Comparison of ENCODE assay signal across 8 mouse cellular contexts in genomic region chr5:26904324-26905041, GRCm38 (mm10).
DNase-seq lines count a peak whose midpoint lies in the region; ATAC-seq and TF ChIP-seq lines count a peak whose summit lies in the region.

No protein-coding gene starts in this region.

- peak; percentile 32 for DNase-seq in gastrocnemius, adult 2 months
- DNase-seq in gastrocnemius, adult 18-20 months (ENCODE audit: low spot score) = no peak
- DNase-seq in embryo, embryonic 11.5 days (ENCODE audit: low read depth, low spot score) = peak; percentile 37
- DNase-seq in layer of hippocampus, adult 9-11 months = peak; percentile 43
- peak; percentile 77 for DNase-seq in retina, postnatal 7 days (ENCODE audit: low read depth, low spot score)
- DNase-seq in urinary bladder, postnatal 4 days (ENCODE audit: low spot score in 2 of 2) = no peak

- peak overlapping the region; percentile 60 for H3K4me3 ChIP-seq in gastrocnemius, adult 2 months
- peak overlapping the region; percentile 32 to 33 for H3K4me3 ChIP-seq in heart, embryonic 14.5 days (ENCODE audit: control insufficient read depth in 1 of 2, insufficient read depth in 1 of 2, low read depth in 1 of 2, low read length in 2 of 2)
- H3K4me3 ChIP-seq in lung, embryonic 15.5 days = peak overlapping the region; percentile 23

- H3K27ac ChIP-seq in gastrocnemius, adult 2 months = no peak overlapping the region
- H3K27ac ChIP-seq in heart, embryonic 14.5 days (replicated peaks in 1 of 2; ENCODE audit: control insufficient read depth in 1 of 2, insufficient read depth in 1 of 2, low read depth in 2 of 2, low read length in 2 of 2) = no peak overlapping the region
- no peak overlapping the region for H3K27ac ChIP-seq in lung, embryonic 15.5 days

- H3K4me1 ChIP-seq in heart, embryonic 14.5 days (ENCODE audit: control insufficient read depth in 2 of 2, insufficient read depth in 2 of 2, low read length in 2 of 2) = peaks cover 4 to 6% of the 10 kb centered on the region in 2 experiments; a peak in 3 of 4 replicates
- H3K4me1 ChIP-seq in lung, embryonic 15.5 days = peaks cover 4% of the 10 kb centered on the region

- peak; percentile 63 for ATAC-seq in heart, embryonic 14.5 days (ENCODE audit: insufficient number of reproducible peaks, insufficient read depth, low FRiP score, low read depth)
- peak; percentile 79 for ATAC-seq in lung, embryonic 15.5 days (ENCODE audit: borderline replicate concordance, extremely low read depth, low FRiP score, low TSS enrichment)

- H3K27me3 ChIP-seq in heart, embryonic 14.5 days (ENCODE audit: control insufficient read depth, insufficient read depth, low read length) = peaks cover 19% of the 10 kb centered on the region; the same call in 1 of the 2 replicates
- peaks cover 4% of the 10 kb centered on the region; the same call in 1 of the 2 replicates for H3K27me3 ChIP-seq in lung, embryonic 15.5 days

- peak overlapping the region; percentile 59; the same call in 1 of the 2 replicates for H3K9ac ChIP-seq in heart, embryonic 14.5 days (ENCODE audit: low read length)
- H3K9ac ChIP-seq in lung, embryonic 15.5 days = no peak overlapping the region

- H3K36me3 ChIP-seq in heart, embryonic 14.5 days (ENCODE audit: control insufficient read depth, insufficient read depth, low read length) = no peaks in the 10 kb centered on the region
- H3K36me3 ChIP-seq in lung, embryonic 15.5 days = no peaks in the 10 kb centered on the region

- peak overlapping the region; percentile 69 for H3K4me2 ChIP-seq in heart, embryonic 14.5 days (ENCODE audit: low read length)
- H3K4me2 ChIP-seq in lung, embryonic 15.5 days = peak overlapping the region; percentile 55

- TF ChIP-seq CTCF in gastrocnemius, adult 2 months (IDR thresholded peaks at IDR 0.05) = no peak

- intact Hi-C loops in gastrocnemius, adult 2 months (cut with DNase I) = no loop called here

- under 1% methylated on average over 32 of the region's 32 CpGs for WGBS in heart, embryonic 14.5 days
- under 1% methylated on average over 32 of the region's 32 CpGs for WGBS in lung, embryonic 15.5 days

- H3K9me3 ChIP-seq in heart, embryonic 14.5 days (ENCODE audit: control insufficient read depth, low read length) = no peaks in the 10 kb centered on the region
- H3K9me3 ChIP-seq in lung, embryonic 15.5 days = no peaks in the 10 kb centered on the region

Comparison
In these comparisons a context has a peak if more than half of its experiments do, and no peak if none do; other contexts are left out.
1. DNase-seq: peak in gastrocnemius, adult 2 months (single experiment), embryo, embryonic 11.5 days (single experiment), layer of hippocampus, adult 9-11 months (single experiment) and retina, postnatal 7 days (single experiment); none in gastrocnemius, adult 18-20 months (single experiment) and urinary bladder, postnatal 4 days (0 of 2).
2. Peak in every context shown above with its lines, with median percentiles within 50 percentile points of each other: H3K4me3 ChIP-seq.